In the genomic region with DNA sequence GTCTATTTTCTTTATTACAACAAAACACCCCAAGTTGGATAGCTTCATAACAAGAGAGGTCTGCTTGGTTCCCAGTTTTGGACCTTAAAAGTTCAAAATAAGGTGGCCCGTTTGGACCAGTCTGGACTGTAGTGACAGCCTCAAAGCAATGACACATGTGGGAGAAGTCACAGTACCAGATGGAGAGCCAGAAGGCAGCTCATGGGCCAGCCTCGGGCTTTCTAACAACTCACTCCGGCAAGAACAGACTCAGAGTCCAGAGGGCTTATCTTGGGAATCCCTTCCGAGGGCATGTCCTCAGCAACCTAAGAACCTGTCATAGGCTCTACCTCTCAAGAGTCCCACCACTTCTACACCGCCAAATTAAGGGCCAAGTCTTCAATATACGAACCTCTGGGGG, we compare ENCODE assay signal across 16 mouse cellular contexts. TPM values are rescaled to one million over a fixed set of nuclear protein-coding genes. Genes with fewer than 3 reads are reported as not detected.
DNase-seq lines count a peak whose midpoint lies in the region.
"Had no signal": no experiment of that assay in that cellular context is flagged by ENCODE, and none has a peak within 500 bp of the region (broad histone marks: within the 10 kb centered on the region; RNA-seq: fewer than 3 reads in every experiment).

No protein-coding gene starts in this region.

- DNase-seq in cerebellum, adult 18-20 months = peak; percentile 56 to 62
- no peak for DNase-seq in cerebellum, adult 11 months
- peak; percentile 34 for DNase-seq in cerebellum, adult 8-10 months
- DNase-seq in cerebellum, postnatal 14 days = peak; percentile 22 to 29
- DNase-seq in adrenal gland, postnatal 36 days = no peak
- no peak for DNase-seq in gastrocnemius, postnatal 4 days (ENCODE audit: low spot score in 2 of 2)
- no peak for DNase-seq in left cerebral cortex, postnatal 36 days (ENCODE audit: low spot score in 2 of 2)
- DNase-seq: adrenal gland, adult 2 months; adrenal gland, postnatal 14 days; forebrain, postnatal 0 days; gastrocnemius, adult 2 months; gastrocnemius, postnatal 14 days; heart, adult 18-20 months; heart, postnatal 14 days; heart, postnatal 4 days; kidney, adult 2 months had no signal

- intact Hi-C loops in left cerebral cortex, postnatal 36 days (cut with DNase I) = no loop called here

RNA-seq across cellular contexts. Expression of gene Pcbp3, which starts 24.9 kb away (rescaled TPM):
- total RNA-seq in adrenal gland, postnatal 36 days (2021) = 10 to 100 TPM; 22.9 to 32.9 TPM
- total RNA-seq in gastrocnemius, postnatal 4 days (2021) = 10 to 100 TPM; 10.3 to 10.9 TPM
- 10 to 100 TPM; 67.5 to 68.4 TPM for total RNA-seq in left cerebral cortex, postnatal 36 days (2021)

Comparison
In these comparisons a context has a peak if more than half of its experiments do, and no peak if none do; other contexts are left out.
1. DNase-seq: peak in cerebellum, adult 18-20 months (2 of 2), cerebellum, adult 8-10 months (single experiment) and cerebellum, postnatal 14 days (2 of 2); none in cerebellum, adult 11 months (single experiment), adrenal gland, postnatal 36 days (0 of 2), gastrocnemius, postnatal 4 days (0 of 2) and left cerebral cortex, postnatal 36 days (0 of 2).